In genomic region chr11:69953267-69953915, GRCm38 (mm10) we compare ENCODE assay signal across 12 mouse cellular contexts. TPM values are rescaled to one million over a fixed set of nuclear protein-coding genes. Genes with fewer than 3 reads are reported as not detected.
"Had no signal": no experiment of that assay in that cellular context is flagged by ENCODE, and none has a peak within 500 bp of the region (broad histone marks: within the 10 kb centered on the region; RNA-seq: fewer than 3 reads in every experiment).

No protein-coding gene starts in this region.

- H3K4me3 ChIP-seq: left cerebral cortex, adult 2 months; limb, embryonic 15.5 days; liver, embryonic 12.5 days; midbrain, embryonic 12.5 days had no signal

- H3K4me2 ChIP-seq: limb, embryonic 15.5 days; liver, embryonic 12.5 days; midbrain, embryonic 12.5 days had no signal

- ATAC-seq: liver, embryonic 12.5 days; midbrain, embryonic 16.5 days had no signal

- H3K9me3 ChIP-seq: limb, embryonic 15.5 days; liver, embryonic 12.5 days; midbrain, embryonic 12.5 days had no signal

- H3K27ac ChIP-seq: left cerebral cortex, adult 2 months; limb, embryonic 15.5 days; liver, embryonic 12.5 days; midbrain, embryonic 12.5 days had no signal

- H3K36me3 ChIP-seq: limb, embryonic 15.5 days; liver, embryonic 12.5 days; midbrain, embryonic 12.5 days had no signal

- H3K9ac ChIP-seq: limb, embryonic 15.5 days; liver, embryonic 12.5 days; midbrain, embryonic 12.5 days had no signal

- DNase-seq: kidney, adult 8-10 months; lung, postnatal 10 days; right cerebral cortex, postnatal 25 days; thymus, postnatal 36 days had no signal

RNA-seq across cellular contexts. Expression of gene Cldn7, which starts 11.2 kb away (rescaled TPM):
- total RNA-seq: layer of hippocampus, postnatal 25 days; left cerebral cortex, adult 2 months; left cerebral cortex, postnatal 14 days; megakaryocyte-erythroid progenitor cell, adult 5-6 weeks had no signal

RNA-seq across cellular contexts. Expression of gene Ybx2, which starts 17.8 kb away (rescaled TPM):
- total RNA-seq: megakaryocyte-erythroid progenitor cell, adult 5-6 weeks had no signal
